Mouse (Mus musculus) liver, embryonic 14.5 days (tissue): ENCODE measurements around the gene Gbx1. TPM values are rescaled to one million over a fixed set of nuclear protein-coding genes. Genes with fewer than 3 reads are reported as not detected.
A peak's percentile ranks its signal among the peaks of the same experiment; 100 is the strongest.

Source experiments
- ATAC-seq: fragments of 200-750 bp; cut with Nextera tagmentation; 2 replicates; pipeline ENCODE4 v1.8.0; 2017; ENCODE audit warnings: moderate number of reproducible peaks, mild to moderate bottlenecking, moderate library complexity; ENCODE audit not compliant: insufficient read depth
- DNase-seq, 3 experiments: peaks; one replicate each; pipeline ENCODE4 v3.0.0-alpha.2; 2012 to 2013; ENCODE audit warnings: low read depth in 3 of 3, low spot score in 3 of 3
- H3K27ac ChIP-seq: fragments of 300-500 bp; sonication (generic); 2 replicates; pipeline ENCODE4 v1.5.1; 2014; ENCODE audit warnings: moderate library complexity, mild to moderate bottlenecking, control low read depth, inconsistent platforms
- H3K27me3 ChIP-seq: fragments of 300-500 bp; sonication (generic); 2 replicates; pipeline ENCODE4 v1.6.1; 2014; ENCODE audit warnings: mild to moderate bottlenecking, low read length, moderate library complexity; ENCODE audit not compliant: control insufficient read depth, insufficient read depth
- H3K36me3 ChIP-seq: fragments of 300-500 bp; sonication (generic); replicated peaks from 2 replicates; pipeline ENCODE4 v1.6.1; 2014; ENCODE audit warnings: low read depth; ENCODE audit not compliant: control insufficient read depth, insufficient read depth
- H3K4me1 ChIP-seq, 2 experiments: fragments of 200-500 bp in 1 of 2; fragments of 300-500 bp in 1 of 2; sonication (generic) in 1 of 2; replicated peaks; 2 replicates each; pipeline ENCODE4 v1.6.1; 2012 to 2014; ENCODE audit warnings: antibody characterized with exemption in 1 of 2, inconsistent platforms in 1 of 2, low read length in 1 of 2; ENCODE audit not compliant: control insufficient read depth in 2 of 2, insufficient read depth in 2 of 2
- H3K4me2 ChIP-seq: fragments of 300-500 bp; sonication (generic); 2 replicates; pipeline ENCODE4 v1.6.1; 2014; ENCODE audit warnings: low read depth, mild to moderate bottlenecking, control low read depth, moderate library complexity
- H3K4me3 ChIP-seq, 2 experiments: fragments of 200-500 bp in 1 of 2; fragments of 300-500 bp in 1 of 2; sonication (generic) in 1 of 2; 2 replicates each; pipeline ENCODE4 v1.5.1; 2012 to 2014; ENCODE audit warnings: low read depth in 2 of 2, low read length in 2 of 2, mild to moderate bottlenecking in 2 of 2, control low read depth in 1 of 2, inconsistent platforms in 1 of 2, moderate library complexity in 1 of 2; ENCODE audit not compliant: insufficient read depth in 1 of 2
- H3K9ac ChIP-seq: fragments of 300-500 bp; sonication (generic); replicated peaks from 2 replicates; pipeline ENCODE4 v1.6.1; 2014; ENCODE audit warnings: mild to moderate bottlenecking, control low read depth, moderate library complexity
- H3K9me3 ChIP-seq: fragments of 300-500 bp; sonication (generic); 2 replicates; pipeline ENCODE4 v1.6.1; 2016; ENCODE audit warnings: low read length, mixed read lengths; ENCODE audit not compliant: control insufficient read depth
- CTCF ChIP-seq: IDR thresholded peaks from 2 replicates; pipeline ENCODE4 v1.5.1; 2016; ENCODE audit warnings: antibody characterized with exemption, low read depth, control low read depth
- EP300 ChIP-seq: IDR thresholded peaks from 2 replicates; pipeline ENCODE4 v1.6.1; 2016; ENCODE audit warnings: antibody characterized with exemption, low read depth
- WGBS: fragments of 180-500 bp; shearing (Covaris S2); extraction: QIAGEN DNeasy Blood & Tissue Kit; methylation state at CpG from one replicate; pipeline ENCODE4 v1.1.7; 2014; ENCODE audit not compliant: insufficient replicate concordance; 5-methylcytosine and 5-hydroxymethylcytosine counted together
- polyA plus RNA-seq, 2 experiments: library from polyadenylated mRNA; depleted of rRNA in 1 of 2; stranded (reverse) in 1 of 2; unstranded in 1 of 2; fragments of >200 nt; fragmentation: Nextera tagmentation in 1 of 2; extraction: Ambion mirVana in 1 of 2; gene quantifications; 2 replicates each; pipeline versions ENCODE4 v1.2.1 to v1.2.3; 2012 to 2014

The Gbx1 gene
- polyA plus RNA-seq, 2 experiments = not detected

- TF ChIP-seq CTCF = no peak
- TF ChIP-seq EP300 = no peak
- H3K9me3 ChIP-seq = no peaks in the 10 kb centered on the region
- H3K4me3 ChIP-seq = peak overlapping the region in 1 of 2 experiments; percentile 39; a peak in 2 of 4 replicates
- 8% methylated on average over 67 of the region's 67 CpGs for WGBS
- peaks cover 24% of the 10 kb centered on the region for H3K27me3 ChIP-seq
- ATAC-seq (0 out of 2 replicates have a peak, but pooled peaks have one; percentile 11), DNase-seq (no peak)
- no peak overlapping the region for H3K9ac ChIP-seq
- H3K27ac ChIP-seq = no peak overlapping the region
- peak overlapping the region; percentile 63 for H3K4me2 ChIP-seq
- H3K36me3 ChIP-seq = peaks cover 2% of the 10 kb centered on the region
- H3K4me1 ChIP-seq = 0 out of 4 replicates have a peak, but pooled peaks cover 0 to 2% of the 10 kb centered on the region in 2 experiments
Measured at GRCm38 (mm10) chr5:24474723-24475261, 52.2 kb downstream of the Gbx1 start.

DNA sequence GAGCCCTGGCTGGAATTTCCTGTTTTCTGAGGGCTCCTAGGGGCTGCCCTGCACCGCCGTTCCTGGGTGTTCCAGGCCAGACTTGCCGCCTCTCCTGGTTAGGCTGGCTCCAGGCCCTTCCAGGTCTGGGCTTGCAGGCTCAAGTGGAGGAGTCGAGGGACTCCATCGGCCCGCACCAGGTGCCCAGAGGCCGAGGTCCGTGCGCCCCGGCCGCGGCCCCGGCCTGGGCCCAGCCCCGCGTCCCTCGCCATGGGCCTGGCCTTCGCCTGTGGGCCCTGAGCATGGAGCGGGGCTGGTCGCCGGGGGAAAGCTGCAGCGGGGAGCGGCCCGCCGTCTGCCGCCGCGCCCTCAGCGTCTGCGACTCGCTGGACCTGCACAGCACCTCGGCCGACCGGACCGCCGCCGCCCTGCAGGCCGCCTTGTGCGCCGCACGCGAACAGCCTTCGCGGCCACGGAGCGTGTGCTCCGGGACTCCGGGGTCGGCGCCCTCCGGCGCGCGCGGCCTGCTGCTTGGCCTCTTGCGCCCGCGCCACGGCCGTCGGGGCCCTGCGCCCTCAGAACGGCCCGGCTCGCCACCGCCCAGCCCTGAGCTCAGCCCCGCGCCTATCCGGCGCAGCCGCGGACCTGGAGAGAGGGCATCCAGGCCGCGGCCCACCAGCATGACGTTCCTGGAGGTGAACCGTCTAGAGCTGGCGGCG lies 52.8 kb downstream of the Gbx1 start:
- Histone ChIP-seq H3K27ac (no peak overlapping the region), H3K36me3 (no peaks in the 10 kb centered on the region; the same call in 1 of the 2 replicates), H3K9ac (no peak overlapping the region), H3K9me3 (no peaks in the 10 kb centered on the region), H3K4me2 (peak overlapping the region; percentile 63), H3K27me3 (peaks cover 24% of the 10 kb centered on the region), H3K4me1 (0 out of 4 replicates have a peak, but pooled peaks cover 0 to 2% of the 10 kb centered on the region in 2 experiments), H3K4me3 (peak overlapping the region in 1 of 2 experiments; percentile 39; a peak in 2 of 4 replicates)
- ATAC-seq (no peak), DNase-seq (no peak)
- WGBS = 9% methylated on average over 64 of the region's 77 CpGs
- no peak for TF ChIP-seq CTCF

GRCm38 (mm10) chr5:24472884-24473619 lies 54.0 kb downstream of the Gbx1 start:
- ATAC-seq (no peak), DNase-seq (no peak)
- Histone ChIP-seq H3K9me3 (no peaks in the 10 kb centered on the region), H3K4me2 (no peak overlapping the region), H3K4me1 (0 out of 4 replicates have a peak, but pooled peaks cover 0 to 2% of the 10 kb centered on the region in 2 experiments), H3K27me3 (peaks cover 24% of the 10 kb centered on the region), H3K4me3 (no peak overlapping the region), H3K9ac (no peak overlapping the region), H3K36me3 (no peaks in the 10 kb centered on the region; the same call in 1 of the 2 replicates), H3K27ac (no peak overlapping the region)
- WGBS = 58% methylated on average over 7 of the region's 7 CpGs
- no peak for TF ChIP-seq EP300
- no peak for TF ChIP-seq CTCF

DNA sequence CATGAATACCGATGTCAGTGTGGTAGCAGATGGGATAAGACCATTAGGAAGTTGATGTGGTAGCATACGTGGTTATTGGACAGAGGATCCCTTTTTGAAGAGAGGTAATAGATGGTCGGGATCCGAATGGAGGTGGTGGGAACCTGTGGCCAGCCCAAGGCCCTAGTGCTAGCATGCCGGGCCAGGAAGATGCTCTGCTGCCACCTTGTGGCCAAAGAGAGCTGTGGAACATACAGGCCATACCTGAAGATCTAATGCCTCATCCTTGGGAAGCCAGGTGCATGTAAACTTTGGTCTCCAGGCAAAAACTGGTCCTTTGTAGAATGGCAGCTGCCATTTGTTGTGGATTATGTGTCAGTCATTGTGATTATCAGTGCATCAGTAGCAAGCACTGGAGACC lies 56.4 kb downstream of the Gbx1 start:
- Histone ChIP-seq H3K9ac (no peak overlapping the region), H3K4me2 (no peak overlapping the region), H3K27ac (no peak overlapping the region), H3K9me3 (no peaks in the 10 kb centered on the region), H3K36me3 (no peaks in the 10 kb centered on the region), H3K27me3 (peaks cover 24% of the 10 kb centered on the region), H3K4me3 (no peak overlapping the region), H3K4me1 (0 out of 4 replicates have a peak, but pooled peaks cover 0 to 2% of the 10 kb centered on the region in 2 experiments)
- TF ChIP-seq CTCF (peak; percentile 99), EP300 (no peak)
- peak; percentile 50 to 68 (median 58) for DNase-seq
- ATAC-seq = peak; percentile 63; the same call in 1 of the 2 replicates
- 16% methylated on average over 5 of the region's 5 CpGs for WGBS

GRCm38 (mm10) chr5:24466762-24467161 lies 60.2 kb downstream of the Gbx1 start:
- Histone ChIP-seq H3K4me3 (no peak overlapping the region), H3K4me1 (no peaks in the 10 kb centered on the region), H3K9me3 (no peaks in the 10 kb centered on the region), H3K4me2 (no peak overlapping the region), H3K36me3 (no peaks in the 10 kb centered on the region), H3K9ac (no peak overlapping the region), H3K27me3 (no peaks in the 10 kb centered on the region), H3K27ac (no peak overlapping the region)
- ATAC-seq = no peak
- no peak for DNase-seq
- WGBS = 74% methylated on average over 12 of the region's 12 CpGs
- no peak for TF ChIP-seq CTCF
- no peak for TF ChIP-seq EP300
